Mouse (Mus musculus) bone marrow macrophage, adult 2 months (primary cell): Measurements from ENCODE around the gene Castor1.

ENCODE experiments used
- CTCF ChIP-seq: IDR thresholded peaks from 2 replicates; pipeline ENCODE4 v1.5.1; 2012; ENCODE audit warnings: low read depth, mild to moderate bottlenecking, low read length, moderate library complexity
- POLR2A ChIP-seq: IDR thresholded peaks from 2 replicates; pipeline ENCODE4 v1.6.1; 2012; ENCODE audit warnings: mild to moderate bottlenecking, low read depth, low read length, borderline replicate concordance

GRCm38 (mm10) chr11:4216248-4217000 is 1.6 kb upstream of the Castor1 start:
- no peak for TF ChIP-seq CTCF
- no peak for TF ChIP-seq POLR2A
